Mouse (Mus musculus): Measurements from ENCODE around the gene Arhgap22.

- TF ChIP-seq CTCF (IDR thresholded peaks at IDR 0.05; ENCODE audit: low read depth, low read length) (no peak), POLR2A (IDR thresholded peaks at IDR 0.05; ENCODE audit: borderline replicate concordance, low read depth, low read length) (no peak)
These were observed 150.2 kb downstream of the Arhgap22 start for GRCm38 (mm10) chr14:33364061-33364460.
